Comparison of ENCODE assay signal across 9 mouse cellular contexts in the genomic region with DNA sequence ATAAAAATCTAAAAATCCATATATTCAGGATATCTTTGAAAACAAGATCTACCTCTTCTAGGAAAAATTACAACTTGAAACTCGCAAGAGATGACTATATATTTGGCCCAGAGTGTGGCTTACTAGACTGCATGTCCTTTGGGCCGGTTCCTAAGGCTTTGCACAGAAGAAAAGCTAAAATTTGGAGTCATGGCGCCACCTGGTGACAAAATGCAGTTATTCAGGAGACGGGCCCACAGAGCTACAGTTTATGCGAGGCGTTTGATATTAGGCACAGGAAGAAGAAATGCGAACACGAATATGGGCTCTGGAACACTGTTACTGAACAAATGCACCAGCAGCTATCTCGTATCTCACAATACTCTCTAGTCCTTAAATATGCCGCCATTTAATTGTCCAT. TPM values are rescaled to one million over a fixed set of nuclear protein-coding genes. Genes with fewer than 3 reads are reported as not detected.
A peak's percentile ranks its signal among the peaks of the same experiment; 100 is the strongest.
DNase-seq lines count a peak whose midpoint lies in the region; ATAC-seq lines count a peak whose summit lies in the region.
"Had no signal": no experiment of that assay in that cellular context is flagged by ENCODE, and none has a peak within 500 bp of the region (broad histone marks: within the 10 kb centered on the region; RNA-seq: fewer than 3 reads in every experiment).

No protein-coding gene starts in this region.

- H3K4me3 ChIP-seq in lung, embryonic 16.5 days (ENCODE audit: low read length) = no peak overlapping the region
- H3K4me3 ChIP-seq: limb, embryonic 12.5 days had no signal

- peak; percentile 45; the same call in 1 of the 2 replicates for ATAC-seq in lung, embryonic 16.5 days (ENCODE audit: low read depth)

- no peak overlapping the region for H3K4me2 ChIP-seq in lung, embryonic 16.5 days (ENCODE audit: low read depth, low read length)

- peaks cover 16% of the 10 kb centered on the region for H3K4me1 ChIP-seq in lung, embryonic 16.5 days (replicated peaks; ENCODE audit: control insufficient read depth, insufficient read depth, low read length)

- no peak overlapping the region for H3K9ac ChIP-seq in lung, embryonic 16.5 days (ENCODE audit: low read length)
- H3K9ac ChIP-seq: limb, embryonic 12.5 days had no signal

- DNase-seq in B cell, adult 2 months = peak; percentile 82 to 85
- DNase-seq in R1 (ENCODE audit: low read depth, low spot score) = peak; percentile 79
- DNase-seq in cerebellum, postnatal 14 days = peak; percentile 91
- DNase-seq in gastrocnemius, postnatal 10 days = peak; percentile 77
- peak; percentile 81 for DNase-seq in large intestine, adult 2 months (ENCODE audit: low read depth, low spot score)
- DNase-seq in right cerebral cortex, adult 2 months (ENCODE audit: low spot score in 2 of 2) = peak; percentile 93 to 94
- peak; percentile 37 for DNase-seq in urinary bladder, postnatal 10 days (ENCODE audit: low spot score)

- no peak overlapping the region for H3K27ac ChIP-seq in lung, embryonic 16.5 days (ENCODE audit: low read length)
- H3K27ac ChIP-seq: limb, embryonic 12.5 days had no signal

- no peaks in the 10 kb centered on the region for H3K27me3 ChIP-seq in lung, embryonic 16.5 days (ENCODE audit: control insufficient read depth, insufficient read depth, low read depth, low read length)

- H3K36me3 ChIP-seq in lung, embryonic 16.5 days (ENCODE audit: control insufficient read depth, insufficient read depth, low read length) = no peaks in the 10 kb centered on the region
- H3K36me3 ChIP-seq: limb, embryonic 12.5 days had no signal

- H3K9me3 ChIP-seq in lung, embryonic 16.5 days (ENCODE audit: control insufficient read depth, low read length) = no peaks in the 10 kb centered on the region
- H3K9me3 ChIP-seq: limb, embryonic 12.5 days had no signal

- WGBS in large intestine, adult 2 months = 3% methylated on average over 10 of the region's 10 CpGs
- 4% methylated on average over 10 of the region's 10 CpGs for WGBS in lung, embryonic 16.5 days

RNA-seq across cellular contexts. Expression of a gene that starts 10.8 kb away (rescaled TPM):
- not detected for total RNA-seq in gastrocnemius, postnatal 10 days (2021)
- not detected in 2 replicates for polyA plus RNA-seq in large intestine, adult 2 months (2012; rRNA removed)
- polyA plus RNA-seq in lung, embryonic 16.5 days (2015; fragmentation: Nextera tagmentation; extraction: Ambion mirVana) = not detected in 2 replicates
- polyA plus RNA-seq: limb, embryonic 12.5 days had no signal

RNA-seq across cellular contexts. Expression of a gene that starts 11.5 kb away (rescaled TPM):
- total RNA-seq in gastrocnemius, postnatal 10 days (2021) = 10 to 100 TPM; 21.9 to 25.9 TPM
- polyA plus RNA-seq in large intestine, adult 2 months (2012; rRNA removed) = 5.0 and 7.0 TPM in 2 replicates
- 69.2 and 77.2 TPM in 2 replicates for polyA plus RNA-seq in lung, embryonic 16.5 days (2015; fragmentation: Nextera tagmentation; extraction: Ambion mirVana)

Comparison
In these comparisons a context has a peak if more than half of its experiments do, and no peak if none do; other contexts are left out.
1. DNase-seq: peak in every context shown above with its lines; median percentile 94 in right cerebral cortex, adult 2 months; 91 in cerebellum, postnatal 14 days; 84 in B cell, adult 2 months; 81 in large intestine, adult 2 months; 79 in R1; 77 in gastrocnemius, postnatal 10 days; 37 in urinary bladder, postnatal 10 days.